Mouse (Mus musculus): Measurements from ENCODE around the gene Erg.
A peak's percentile ranks its signal among the peaks of the same experiment; 100 is the strongest.

Erg gene

GRCm38 (mm10) chr16:95586311-95586602 is at the start of gene Erg:
Erg (minus strand) TSS chr16:95586593.
- DNase-seq, result no peak

DNA sequence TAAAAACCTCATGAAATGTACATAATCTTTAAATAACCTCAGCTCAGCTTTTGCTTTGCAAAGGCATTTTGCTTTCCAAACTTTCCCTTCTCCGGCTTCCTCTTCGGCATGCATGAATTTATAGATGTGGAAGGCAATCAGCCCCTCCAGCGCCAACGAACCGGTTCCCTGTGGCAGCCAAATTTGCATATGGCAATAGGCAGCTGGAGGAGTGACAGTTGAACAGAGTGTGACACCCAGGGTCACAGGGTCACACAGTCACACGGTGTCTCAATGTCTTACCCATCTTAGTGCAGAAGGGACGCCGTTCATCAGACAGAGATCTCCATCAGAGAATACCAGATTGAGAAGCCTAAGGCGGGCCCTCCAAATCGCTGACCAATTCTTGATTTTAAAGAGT is 45.4 kb upstream of the Erg start:
- no peak for DNase-seq

- no peak for DNase-seq
Observed at GRCm38 (mm10) chr16:95623876-95624770, 37.7 kb upstream of the Erg start.

DNA sequence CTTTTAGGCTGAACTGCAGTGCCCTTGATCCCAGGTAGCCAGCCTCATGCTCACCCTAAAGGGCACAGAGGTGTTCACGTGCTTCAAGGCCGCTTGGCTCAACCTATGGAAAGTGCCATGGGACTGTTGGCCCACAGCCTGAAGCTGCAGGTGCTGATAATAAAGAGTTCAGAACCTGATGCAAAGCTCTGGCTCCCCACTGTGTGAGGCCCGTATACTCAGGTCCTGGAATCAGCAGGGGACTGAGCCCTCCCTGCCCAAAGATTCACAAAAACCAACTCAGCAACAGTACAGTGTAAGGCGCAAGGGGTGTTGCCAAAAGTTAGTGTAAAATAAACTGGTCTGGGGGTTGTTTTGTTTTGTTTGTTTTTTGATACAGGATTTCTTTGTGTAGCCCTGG is 36.7 kb upstream of the Erg start:
- DNase-seq, result no peak

- no peak for DNase-seq
Observed at GRCm38 (mm10) chr16:95619859-95620325, 33.5 kb upstream of the Erg start.

DNA sequence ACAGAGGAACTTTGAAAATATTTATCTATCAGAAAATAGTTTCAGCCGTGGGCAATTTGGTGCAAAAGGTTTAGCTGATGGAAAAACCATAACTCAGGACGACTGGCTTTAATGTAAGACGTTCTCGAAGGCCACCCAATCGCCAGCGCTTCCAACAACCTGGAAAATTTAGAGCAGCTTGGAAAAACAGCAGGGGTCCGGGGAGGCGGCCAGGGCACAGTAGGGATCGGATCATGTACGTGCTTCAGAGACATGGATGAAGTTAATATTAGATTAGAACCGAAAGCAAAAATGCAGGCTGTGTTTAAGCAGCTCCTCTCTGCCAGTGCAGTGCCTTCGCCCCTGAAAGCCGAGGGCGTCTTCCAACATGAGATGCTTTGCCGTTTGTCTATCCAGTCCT is 31.8 kb upstream of the Erg start:
- DNase-seq, result no peak

- DNase-seq, result no peak
Observed at GRCm38 (mm10) chr16:95617720-95618119, 31.3 kb upstream of the Erg start.

- peak in 1 of 2 experiments; percentile 52 for DNase-seq
Observed at GRCm38 (mm10) chr16:95615579-95615978, 29.2 kb upstream of the Erg start.

DNA sequence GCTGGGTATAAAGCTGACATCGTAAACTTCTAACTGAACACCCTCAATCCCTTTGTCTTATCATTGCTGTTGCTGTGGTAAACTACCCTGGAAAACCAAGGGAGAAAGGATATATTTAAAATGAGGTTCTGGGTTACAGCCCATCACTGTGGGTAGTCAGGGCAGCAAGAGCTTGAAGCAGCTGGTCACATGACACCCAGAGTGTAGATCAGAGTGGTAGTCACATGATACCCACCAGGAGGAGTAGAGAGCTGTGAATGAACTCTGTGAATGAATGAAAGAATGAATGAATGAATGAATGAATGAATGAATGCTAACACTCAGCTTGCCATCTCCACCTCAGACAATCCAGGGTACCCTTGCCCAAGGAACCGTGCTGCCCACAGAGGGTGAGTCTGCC is 28.1 kb upstream of the Erg start:
- no peak for DNase-seq

GRCm38 (mm10) chr16:95611982-95612746 is 25.8 kb upstream of the Erg start:
- DNase-seq, result no peak

GRCm38 (mm10) chr16:95608624-95609023 is 22.2 kb upstream of the Erg start:
- no peak for DNase-seq

DNA sequence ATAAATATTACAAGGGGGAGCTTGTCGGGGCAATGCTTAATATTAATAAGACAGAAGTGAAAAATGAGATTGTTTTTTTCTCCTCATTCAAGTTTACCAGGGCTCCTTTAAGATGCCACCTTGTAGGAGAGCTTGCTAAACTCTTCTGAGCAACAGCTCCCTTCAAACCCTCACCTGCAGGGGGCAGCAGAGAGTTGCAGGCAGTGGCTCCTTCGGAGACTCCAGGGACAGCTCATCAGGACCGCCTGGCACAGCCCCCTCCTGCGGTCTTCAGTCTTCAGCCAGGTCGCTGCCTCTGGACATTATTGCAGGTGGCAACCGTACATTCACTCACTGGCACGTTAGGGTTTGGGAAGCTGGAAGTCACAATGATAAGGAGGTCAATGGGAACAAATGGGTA is 18.9 kb upstream of the Erg start:
- DNase-seq, result peak; percentile 41 to 70

DNA sequence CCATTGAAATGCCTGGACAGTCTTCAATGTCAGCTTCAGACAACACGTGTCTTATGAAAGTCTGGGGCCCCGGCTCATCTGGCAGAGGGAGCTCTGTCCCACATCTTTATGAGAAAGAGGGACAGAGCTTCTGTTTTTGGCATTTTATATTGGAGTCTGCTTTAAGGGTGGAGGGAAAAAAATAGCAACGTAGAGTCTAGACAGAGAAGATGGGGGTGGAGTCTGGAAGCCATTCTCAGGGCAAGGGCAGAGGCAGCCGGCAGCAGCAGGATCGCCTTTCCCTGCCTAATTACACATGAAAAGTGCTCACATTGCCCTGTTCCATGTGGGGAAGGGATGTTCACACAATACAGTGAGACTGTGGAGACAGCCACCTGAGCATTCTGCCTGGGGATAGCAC is 16.1 kb upstream of the Erg start:
- DNase-seq, result no peak

GRCm38 (mm10) chr16:95601807-95602206 is 15.4 kb upstream of the Erg start:
- no peak for DNase-seq

GRCm38 (mm10) chr16:95601219-95601580 is 14.8 kb upstream of the Erg start:
- DNase-seq, result no peak

DNA sequence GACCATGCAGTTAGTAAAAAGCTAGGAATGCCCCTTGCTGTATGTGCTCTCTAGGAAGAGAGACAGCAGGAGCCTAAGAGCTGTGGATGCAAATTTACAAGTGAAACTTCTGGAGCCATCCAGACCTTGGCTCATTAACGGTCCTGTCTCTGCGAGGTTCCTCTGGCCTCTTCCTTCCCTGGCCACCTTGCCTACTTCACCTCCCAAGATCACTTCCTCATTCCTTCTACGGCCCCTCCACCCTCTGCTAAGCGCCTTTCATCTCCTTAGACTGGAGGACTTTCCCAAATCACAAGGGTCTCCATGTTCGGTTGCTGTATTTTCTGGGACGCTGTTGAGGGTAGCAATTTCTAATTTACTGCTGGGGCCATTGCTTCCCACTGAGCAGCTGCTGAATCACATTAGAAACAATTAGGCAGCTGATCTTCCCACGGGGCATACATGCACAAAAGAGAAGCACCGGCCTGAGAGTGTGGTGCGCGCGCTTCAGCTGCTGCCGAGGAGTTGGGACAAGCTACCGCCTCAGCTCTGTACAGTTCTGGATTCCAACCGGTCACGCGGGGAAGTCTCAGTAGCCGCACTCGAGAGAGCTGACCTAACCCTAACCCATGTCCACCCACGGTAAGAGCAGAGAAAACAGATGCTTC is 14.3 kb upstream of the Erg start:
- no peak for DNase-seq

DNA sequence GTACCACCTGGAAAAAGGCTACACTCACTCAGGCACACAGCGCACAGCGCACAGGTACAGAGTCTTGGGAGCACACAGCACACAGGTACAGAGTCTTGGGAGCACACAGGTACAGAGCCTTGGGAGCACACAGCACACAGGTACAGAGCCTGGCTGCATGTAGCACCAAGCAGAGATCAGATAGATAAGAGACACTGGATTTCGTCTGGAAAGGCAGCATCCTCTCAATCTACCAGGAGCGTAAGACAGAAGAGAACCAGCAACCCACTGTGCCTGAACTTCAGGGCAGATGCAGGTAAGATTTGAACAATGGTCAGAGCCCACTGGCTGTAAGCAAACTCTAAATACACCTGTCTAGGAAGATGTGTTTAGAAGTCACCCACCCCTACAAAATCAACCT is 12.5 kb upstream of the Erg start:
- no peak for DNase-seq

DNA sequence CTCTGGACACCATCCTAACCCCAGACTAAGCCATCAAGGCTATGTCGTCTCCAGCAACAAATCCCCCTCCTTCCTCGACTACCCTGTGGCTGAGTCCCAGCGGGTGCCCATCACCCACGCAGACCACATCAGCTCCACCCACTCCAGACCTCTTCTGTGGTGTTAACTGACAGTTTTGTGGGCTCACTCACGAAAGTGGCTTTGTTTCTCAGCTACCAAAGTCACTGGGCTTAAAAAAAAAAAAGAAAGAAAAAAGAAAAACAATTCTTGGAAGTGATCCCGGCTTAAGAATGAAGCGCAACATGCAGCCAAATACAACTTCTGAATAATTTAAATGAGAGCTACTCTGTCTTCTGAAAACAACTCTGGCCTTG is 11.2 kb upstream of the Erg start:
- no peak for DNase-seq

DNA sequence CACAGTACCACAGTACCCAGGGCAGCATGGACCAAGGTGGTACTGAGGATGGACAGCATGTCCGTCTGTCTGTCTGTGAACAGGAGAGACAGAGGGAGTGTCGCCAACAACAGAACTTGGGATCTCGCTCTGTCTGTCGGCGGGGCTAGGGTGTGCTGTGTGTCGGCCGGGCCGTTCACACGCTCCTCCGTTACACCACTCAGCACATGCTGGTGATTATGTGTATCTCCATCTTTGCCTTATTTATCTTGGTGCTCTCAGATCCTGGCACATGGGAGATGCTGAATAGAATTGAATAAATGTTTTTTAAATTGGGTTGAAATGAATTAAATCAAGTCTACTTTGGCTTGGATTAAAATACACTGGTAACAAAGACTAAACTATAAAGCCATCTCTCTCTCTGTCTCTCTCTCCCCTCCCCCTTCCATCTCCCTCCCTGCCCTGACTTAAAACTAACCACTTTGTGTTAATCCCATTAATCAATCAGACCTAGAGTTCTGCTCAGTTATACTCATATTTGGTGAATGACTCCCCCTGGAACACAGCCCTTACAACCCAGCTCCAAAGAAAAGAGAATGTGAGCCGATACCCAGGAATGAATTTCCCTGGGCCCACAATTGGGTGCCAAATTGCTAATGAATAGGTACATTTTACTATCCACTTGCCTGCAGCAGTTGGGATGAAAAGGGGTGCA is 10.6 kb upstream of the Erg start:
- DNase-seq, result no peak

- DNase-seq, result no peak
Observed at GRCm38 (mm10) chr16:95588849-95589248, 2.5 kb upstream of the Erg start.

GRCm38 (mm10) chr16:95586726-95587125 is 333 bp upstream of the Erg start:
- DNase-seq, result no peak

DNA sequence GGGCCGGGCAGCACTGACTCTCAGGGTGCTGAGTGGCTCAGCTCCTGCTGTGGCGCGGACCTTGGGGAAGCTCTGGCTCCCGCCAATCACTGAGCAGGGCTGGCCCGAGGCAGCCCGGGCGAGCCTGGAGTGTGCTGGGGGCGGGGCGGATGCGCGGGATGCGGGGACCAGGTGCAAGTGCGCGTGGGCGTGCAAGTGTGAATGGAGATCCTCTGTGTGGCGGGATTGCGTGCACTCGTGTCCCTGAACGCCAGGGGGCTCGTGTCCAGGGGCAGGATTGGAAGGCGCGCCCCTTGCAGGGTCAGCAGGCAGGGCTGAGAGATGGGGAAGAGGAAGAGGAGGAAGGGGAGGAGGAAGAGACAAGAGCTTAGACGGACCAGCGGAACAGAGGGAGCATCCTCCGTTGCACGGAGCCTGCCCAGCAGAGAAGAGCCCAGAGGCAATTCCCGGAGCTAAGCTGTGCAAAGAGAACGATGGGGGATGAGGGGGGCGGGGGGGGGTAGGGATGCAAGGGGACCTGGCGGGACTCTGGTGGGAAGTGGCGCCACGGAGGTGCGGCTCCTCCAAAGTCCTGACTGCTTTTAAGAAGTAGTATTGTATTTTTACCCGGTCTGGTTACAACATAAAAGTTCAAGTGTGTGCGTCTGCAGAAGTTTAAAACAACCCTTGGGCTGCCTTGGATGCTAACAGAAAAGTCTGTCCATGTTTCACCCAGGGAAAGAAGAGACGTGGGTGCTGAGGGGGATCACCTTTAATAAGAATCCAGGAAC is 667 bp downstream of the Erg start:
- peak in 1 of 2 experiments; percentile 18 for DNase-seq
